Mouse (Mus musculus): ENCODE data around the gene Dync1li2.
A peak's percentile ranks its signal among the peaks of the same experiment; 100 is the strongest.

Dync1li2 gene

DNA sequence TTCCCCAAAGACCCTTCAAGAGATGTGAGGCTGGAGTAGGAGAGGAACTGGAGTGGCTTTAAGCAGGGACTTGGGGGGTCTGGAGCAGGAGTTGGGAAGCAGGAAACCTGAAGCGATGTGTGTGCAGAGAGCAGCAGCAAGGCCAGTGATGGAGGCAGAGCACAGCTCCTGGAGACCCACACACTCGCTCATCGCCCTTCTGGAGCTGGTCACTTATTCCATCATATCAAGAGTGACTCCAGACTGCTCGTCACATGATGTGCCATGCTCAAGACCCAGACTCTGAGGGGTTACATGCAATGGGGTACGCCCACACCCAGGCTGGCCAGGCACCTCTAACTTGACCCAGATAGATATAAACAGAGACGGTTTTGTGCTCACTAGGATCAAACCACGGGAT, 62.6 kb downstream of the Dync1li2 start:
- DNase-seq (ENCODE audit: low spot score), result no peak

DNA sequence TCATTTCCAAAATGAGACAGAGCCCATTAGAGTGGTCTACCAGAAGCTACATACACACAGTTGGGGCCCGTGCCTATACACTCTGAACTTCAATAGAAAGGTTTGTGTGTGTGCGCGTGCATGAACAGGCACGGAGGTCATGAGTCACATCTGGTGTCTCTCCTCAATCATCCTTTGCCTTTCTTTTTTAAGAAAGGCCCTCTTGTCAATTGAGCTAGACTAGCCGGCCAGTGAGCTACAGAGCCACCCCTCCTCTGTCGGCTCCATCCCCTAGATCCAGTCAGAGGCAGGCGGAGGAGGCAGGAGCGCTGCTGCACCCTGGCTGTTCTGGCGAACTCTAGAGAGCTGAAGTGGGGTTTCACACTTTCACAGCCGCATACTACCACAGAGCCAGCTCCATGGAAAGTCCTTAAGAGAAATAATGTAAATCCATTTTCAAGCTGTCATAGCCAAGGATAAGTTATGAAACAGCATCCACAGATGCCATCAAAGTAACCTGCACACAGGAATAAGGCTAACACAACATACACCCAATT, 63.5 kb downstream of the Dync1li2 start:
- no peak for DNase-seq (ENCODE audit: low spot score)

GRCm38 (mm10) chr8:104376669-104377068, 66.2 kb downstream of the Dync1li2 start:
- no peak for DNase-seq (ENCODE audit: low spot score)

- DNase-seq (ENCODE audit: low spot score), result no peak
These were observed 66.9 kb downstream of the Dync1li2 start for GRCm38 (mm10) chr8:104375959-104376358.

DNA sequence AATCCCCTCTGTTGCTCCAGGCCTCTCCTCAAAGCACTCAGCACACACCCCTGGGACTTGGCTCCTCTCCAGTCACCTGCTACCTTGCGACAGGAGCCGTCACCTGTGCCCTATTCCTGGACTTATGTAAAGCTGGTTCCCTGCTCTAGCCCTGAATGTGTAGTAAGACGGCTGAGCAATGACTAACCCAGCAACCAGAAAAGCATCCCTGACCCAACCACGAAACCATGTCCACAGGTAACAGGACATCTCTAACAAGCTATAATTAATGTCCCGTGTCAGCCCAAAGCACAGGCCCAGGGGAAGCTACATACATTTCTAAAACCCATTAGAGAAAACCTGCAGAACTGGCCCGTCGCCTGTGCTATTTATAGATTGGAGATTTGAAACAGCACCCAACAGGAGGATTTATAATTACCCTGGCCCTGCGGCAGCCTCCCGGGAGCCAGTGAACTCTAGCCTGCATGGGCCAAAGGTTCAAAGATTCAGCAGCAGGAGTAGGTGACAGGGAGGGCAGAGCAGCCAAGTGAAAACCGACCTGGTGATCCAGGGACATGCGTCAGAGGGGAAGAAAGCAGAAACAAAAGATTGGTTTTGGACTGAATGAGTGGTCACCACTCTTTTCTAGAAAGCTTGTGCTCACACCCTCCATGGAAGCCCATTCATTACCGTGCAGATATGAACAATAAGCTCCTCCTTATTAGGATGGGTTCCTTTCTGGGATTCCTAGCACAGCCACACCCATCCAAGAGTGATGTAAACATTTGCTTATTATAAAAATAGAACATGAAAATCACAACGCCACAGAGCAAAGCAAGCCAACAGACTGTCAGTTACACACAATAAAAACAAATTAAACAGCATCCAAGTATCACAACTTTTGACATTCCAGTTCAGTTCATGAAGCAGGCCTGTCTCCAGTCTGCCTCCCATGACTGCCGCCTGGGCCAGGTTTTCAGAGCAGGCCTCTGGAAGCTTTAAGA, 67.7 kb downstream of the Dync1li2 start:
- DNase-seq (ENCODE audit: low spot score), result peak; percentile 42

DNA sequence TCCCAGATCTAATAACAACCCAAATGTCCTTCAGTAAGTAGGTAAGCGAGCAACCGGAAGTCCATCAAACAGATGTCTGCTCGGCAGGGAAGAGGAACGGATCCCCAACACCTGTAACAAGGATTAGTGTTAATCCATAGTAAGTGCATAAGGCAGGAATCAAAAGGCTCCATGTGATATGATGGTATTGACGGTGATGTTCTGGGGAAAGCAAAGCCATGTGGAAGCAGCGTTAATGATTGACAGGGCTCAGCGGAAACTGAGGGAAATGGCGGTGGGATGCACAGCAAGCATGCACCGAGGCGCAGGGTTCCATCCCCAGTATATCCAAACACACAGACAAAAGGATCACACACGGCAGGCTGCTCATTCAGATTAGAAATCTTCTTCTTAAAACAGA, 68.6 kb downstream of the Dync1li2 start:
- no peak for DNase-seq (ENCODE audit: low spot score)

GRCm38 (mm10) chr8:104373779-104374178, 69.1 kb downstream of the Dync1li2 start:
- DNase-seq (ENCODE audit: low spot score), result no peak

DNA sequence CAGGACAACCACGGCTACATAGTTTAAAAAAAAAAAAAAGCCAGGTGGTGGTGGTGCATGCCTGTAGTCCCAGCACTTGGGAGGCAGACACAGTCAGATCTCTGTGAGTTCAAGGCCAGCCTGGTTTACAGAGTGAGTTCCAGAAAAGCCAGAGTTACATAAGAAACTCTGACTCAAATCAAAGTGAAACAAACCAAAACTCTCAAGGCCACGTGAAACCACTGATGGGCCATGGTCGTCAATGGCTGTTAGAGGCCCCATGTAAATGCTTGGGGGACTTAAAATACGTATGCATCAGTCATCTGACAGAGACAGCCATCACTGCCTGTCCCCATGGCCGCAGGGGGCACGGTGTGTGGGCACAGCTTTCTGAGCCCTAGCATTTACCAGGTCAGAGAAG, 71.7 kb downstream of the Dync1li2 start:
- no peak for DNase-seq (ENCODE audit: low spot score)

DNA sequence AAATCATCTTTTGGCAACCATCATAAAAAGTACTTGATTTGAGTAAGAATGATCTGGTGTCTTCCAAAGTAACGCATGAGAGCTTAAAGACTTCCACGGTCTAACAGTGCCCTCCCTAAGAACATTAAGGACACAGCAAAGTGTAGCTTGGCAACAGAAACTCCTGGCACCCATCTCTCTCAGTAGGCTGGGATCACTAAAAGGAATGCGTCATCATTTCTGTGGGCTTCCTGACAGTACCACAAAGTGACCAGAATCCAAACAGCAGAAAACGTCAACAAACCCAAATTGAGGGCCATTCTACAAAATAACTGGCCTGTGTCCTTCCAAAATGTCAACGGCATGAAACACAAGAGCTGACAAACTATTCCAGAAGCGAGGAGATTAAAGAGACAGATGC, 72.8 kb downstream of the Dync1li2 start:
- DNase-seq (ENCODE audit: low spot score), result no peak

- no peak for DNase-seq (ENCODE audit: low spot score)
These were observed 73.3 kb downstream of the Dync1li2 start for GRCm38 (mm10) chr8:104369591-104369990.

Measured in adipocyte (in vitro differentiated cells).